Mouse (Mus musculus) testis, adult 2 months (tissue): ENCODE measurements around the gene Lin7b. TPM values are rescaled to one million over a fixed set of nuclear protein-coding genes. Genes with fewer than 3 reads are reported as not detected.

Experiments used
- H3K27ac ChIP-seq: fragments of 200-500 bp; 2 replicates; pipeline ENCODE4 v1.5.1; 2012; ENCODE audit warnings: low read depth, low read length; ENCODE audit not compliant: control insufficient read depth, insufficient read depth
- H3K27me3 ChIP-seq: fragments of 200-500 bp; 2 replicates; pipeline ENCODE4 v1.6.1; 2012; ENCODE audit warnings: mild to moderate bottlenecking, low read length, moderate library complexity; ENCODE audit not compliant: control insufficient read depth, insufficient read depth
- H3K36me3 ChIP-seq: fragments of 200-500 bp; 2 replicates; pipeline ENCODE4 v1.6.1; 2012; ENCODE audit warnings: mild to moderate bottlenecking, low read length; ENCODE audit not compliant: control insufficient read depth, insufficient read depth
- H3K4me1 ChIP-seq: fragments of 200-500 bp; 2 replicates; pipeline ENCODE4 v1.6.1; 2012; ENCODE audit warnings: low read length; ENCODE audit not compliant: control insufficient read depth, insufficient read depth
- H3K4me3 ChIP-seq: fragments of 200-500 bp; 2 replicates; pipeline ENCODE4 v1.5.1; 2012; ENCODE audit warnings: low read depth, mild to moderate bottlenecking, low read length, moderate library complexity, mixed read lengths; ENCODE audit not compliant: control insufficient read depth
- CTCF ChIP-seq: fragments of 200-500 bp; IDR thresholded peaks from 2 replicates; pipeline ENCODE4 v1.5.1; 2012; ENCODE audit warnings: low read depth, mild to moderate bottlenecking, inconsistent platforms, low read length, moderate library complexity; ENCODE audit not compliant: control insufficient read depth, insufficient read depth, insufficient replicate concordance
- POLR2A ChIP-seq: fragments of 200-500 bp; IDR thresholded peaks from 2 replicates; pipeline ENCODE4 v1.6.1; 2012; ENCODE audit warnings: low read depth, mild to moderate bottlenecking, inconsistent platforms, low read length, moderate library complexity; ENCODE audit not compliant: control insufficient read depth
- polyA plus RNA-seq: library from polyadenylated mRNA; depleted of rRNA; stranded (reverse); fragments of >200 nt; gene quantifications from 2 replicates; pipeline ENCODE4 v1.2.3, GENCODE M21; 2012

The Lin7b gene
- polyA plus RNA-seq, 1 experiment: 7.3 TPM

DNA sequence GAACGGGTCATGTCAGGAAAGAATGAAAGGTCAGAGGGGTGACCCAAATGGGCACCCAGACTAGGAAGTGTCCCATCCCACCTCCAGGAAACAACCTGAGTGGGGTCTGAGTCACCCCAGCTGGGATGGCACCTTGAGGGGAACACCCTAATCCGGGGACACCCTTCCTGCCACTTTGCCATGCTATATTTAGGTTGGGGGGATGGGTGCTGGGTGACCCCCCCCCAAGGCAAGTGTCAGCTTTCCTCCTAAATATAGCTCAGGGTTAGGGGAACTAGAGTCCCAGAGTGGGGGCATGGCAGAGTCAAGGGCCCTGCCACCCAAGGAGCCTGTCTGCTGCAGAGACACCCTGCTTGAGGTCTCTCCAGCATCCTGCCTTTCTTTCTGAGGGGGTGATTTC is 42.0 kb upstream of the Lin7b start:
- Histone ChIP-seq H3K27ac (no peak overlapping the region), H3K4me3 (no peak overlapping the region), H3K27me3 (peaks cover 10% of the 10 kb centered on the region), H3K36me3 (no peaks in the 10 kb centered on the region), H3K4me1 (peaks cover 25% of the 10 kb centered on the region)
- no peak for TF ChIP-seq CTCF
- no peak for TF ChIP-seq POLR2A

DNA sequence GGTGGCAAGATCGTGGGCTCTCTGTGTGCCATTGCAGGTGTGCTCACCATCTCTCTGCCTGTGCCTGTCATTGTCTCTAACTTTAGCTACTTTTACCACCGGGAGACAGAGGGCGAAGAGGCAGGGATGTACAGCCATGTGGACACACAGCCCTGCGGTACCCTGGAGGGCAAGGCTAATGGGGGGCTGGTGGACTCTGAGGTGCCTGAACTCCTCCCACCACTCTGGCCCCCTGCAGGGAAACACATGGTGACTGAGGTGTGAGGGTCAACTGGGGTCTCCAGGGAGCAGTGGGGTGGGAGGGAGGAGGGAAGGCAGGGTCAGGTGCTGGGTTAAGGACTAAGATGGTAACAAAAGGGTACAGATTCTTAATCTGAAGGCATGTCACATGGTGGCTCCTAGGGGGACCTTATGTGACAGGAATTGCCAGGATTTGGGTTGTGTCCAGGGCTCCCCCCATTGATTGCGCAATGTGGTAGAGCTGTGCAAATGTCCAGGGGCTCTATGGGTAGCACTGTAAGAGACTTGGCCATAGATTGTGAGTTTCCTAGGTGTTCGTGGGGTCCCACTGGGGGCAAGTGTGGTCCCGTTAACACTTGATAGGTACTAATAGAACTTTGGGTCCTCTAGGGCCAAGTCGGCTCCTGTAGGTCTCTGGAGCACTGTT is 39.2 kb upstream of the Lin7b start:
- H3K36me3 ChIP-seq: no peaks in the 10 kb centered on the region
- TF ChIP-seq POLR2A: no peak
- TF ChIP-seq CTCF: no peak
- H3K4me1 ChIP-seq: peaks cover 33% of the 10 kb centered on the region
- no peak overlapping the region for H3K27ac ChIP-seq
- no peak overlapping the region for H3K4me3 ChIP-seq
- peaks cover 8% of the 10 kb centered on the region for H3K27me3 ChIP-seq

DNA sequence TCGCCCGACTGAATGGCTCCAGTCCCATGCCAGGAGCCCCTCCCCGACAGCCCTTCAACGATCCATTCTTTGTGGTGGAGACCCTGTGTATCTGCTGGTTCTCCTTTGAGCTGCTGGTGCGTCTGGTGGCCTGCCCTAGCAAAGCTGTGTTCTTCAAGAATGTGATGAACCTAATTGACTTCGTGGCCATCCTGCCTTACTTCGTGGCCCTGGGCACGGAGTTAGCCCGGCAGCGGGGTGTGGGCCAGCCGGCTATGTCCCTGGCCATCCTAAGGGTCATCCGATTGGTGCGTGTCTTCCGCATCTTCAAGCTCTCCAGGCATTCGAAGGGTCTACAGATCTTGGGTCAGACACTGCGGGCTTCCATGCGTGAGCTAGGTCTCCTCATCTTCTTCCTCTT is 38.6 kb upstream of the Lin7b start:
- Histone ChIP-seq H3K27me3 (peaks cover 6% of the 10 kb centered on the region), H3K4me3 (no peak overlapping the region), H3K36me3 (no peaks in the 10 kb centered on the region), H3K4me1 (peaks cover 26% of the 10 kb centered on the region), H3K27ac (no peak overlapping the region)
- TF ChIP-seq POLR2A (no peak), CTCF (no peak)

DNA sequence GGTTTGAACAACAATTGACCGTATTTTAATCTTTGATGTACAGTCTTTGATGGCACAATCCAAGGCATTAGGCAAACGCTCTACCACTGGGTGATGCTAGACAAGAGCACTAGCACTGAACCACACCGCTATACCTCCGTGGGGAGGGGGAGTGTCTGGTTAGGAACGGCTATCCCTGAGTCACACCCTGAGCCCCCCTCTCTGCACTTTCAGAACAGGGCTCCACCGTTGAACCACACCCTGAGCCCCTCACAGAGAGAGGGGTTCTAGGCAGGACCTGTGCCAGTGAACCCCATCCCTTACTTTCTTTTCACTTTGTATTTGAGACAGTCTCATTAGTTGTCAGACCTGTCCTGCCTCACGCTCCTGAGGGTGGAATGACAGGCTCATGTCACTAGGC is 38.0 kb upstream of the Lin7b start:
- Histone ChIP-seq H3K4me1 (peaks cover 20% of the 10 kb centered on the region), H3K27ac (no peak overlapping the region), H3K27me3 (peaks cover under 1% of the 10 kb centered on the region; the same call in 1 of the 2 replicates), H3K4me3 (no peak overlapping the region), H3K36me3 (no peaks in the 10 kb centered on the region)
- TF ChIP-seq POLR2A (no peak), CTCF (no peak)

DNA sequence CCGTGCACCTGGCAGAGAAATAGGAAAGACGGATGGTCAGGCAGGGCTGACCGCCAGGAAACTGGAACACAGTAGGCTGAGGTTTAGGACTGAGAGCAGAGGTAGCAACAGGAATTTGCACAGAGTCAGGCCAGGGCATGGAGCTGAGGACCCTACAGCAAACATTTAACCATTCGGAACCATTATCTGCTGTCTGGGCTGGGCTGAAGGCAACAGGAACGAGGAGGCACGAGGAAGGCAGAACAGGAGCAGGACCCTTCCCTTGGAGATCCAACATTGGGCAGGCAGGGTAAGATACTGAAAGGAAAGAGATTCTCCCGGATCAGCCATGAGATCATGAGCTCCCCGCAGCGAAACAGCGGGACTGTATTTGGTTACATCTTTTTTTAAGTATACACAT is 37.5 kb upstream of the Lin7b start:
- Histone ChIP-seq H3K27me3 (no peaks in the 10 kb centered on the region), H3K4me1 (peaks cover 15% of the 10 kb centered on the region), H3K4me3 (no peak overlapping the region), H3K27ac (no peak overlapping the region), H3K36me3 (no peaks in the 10 kb centered on the region)
- no peak for TF ChIP-seq CTCF

DNA sequence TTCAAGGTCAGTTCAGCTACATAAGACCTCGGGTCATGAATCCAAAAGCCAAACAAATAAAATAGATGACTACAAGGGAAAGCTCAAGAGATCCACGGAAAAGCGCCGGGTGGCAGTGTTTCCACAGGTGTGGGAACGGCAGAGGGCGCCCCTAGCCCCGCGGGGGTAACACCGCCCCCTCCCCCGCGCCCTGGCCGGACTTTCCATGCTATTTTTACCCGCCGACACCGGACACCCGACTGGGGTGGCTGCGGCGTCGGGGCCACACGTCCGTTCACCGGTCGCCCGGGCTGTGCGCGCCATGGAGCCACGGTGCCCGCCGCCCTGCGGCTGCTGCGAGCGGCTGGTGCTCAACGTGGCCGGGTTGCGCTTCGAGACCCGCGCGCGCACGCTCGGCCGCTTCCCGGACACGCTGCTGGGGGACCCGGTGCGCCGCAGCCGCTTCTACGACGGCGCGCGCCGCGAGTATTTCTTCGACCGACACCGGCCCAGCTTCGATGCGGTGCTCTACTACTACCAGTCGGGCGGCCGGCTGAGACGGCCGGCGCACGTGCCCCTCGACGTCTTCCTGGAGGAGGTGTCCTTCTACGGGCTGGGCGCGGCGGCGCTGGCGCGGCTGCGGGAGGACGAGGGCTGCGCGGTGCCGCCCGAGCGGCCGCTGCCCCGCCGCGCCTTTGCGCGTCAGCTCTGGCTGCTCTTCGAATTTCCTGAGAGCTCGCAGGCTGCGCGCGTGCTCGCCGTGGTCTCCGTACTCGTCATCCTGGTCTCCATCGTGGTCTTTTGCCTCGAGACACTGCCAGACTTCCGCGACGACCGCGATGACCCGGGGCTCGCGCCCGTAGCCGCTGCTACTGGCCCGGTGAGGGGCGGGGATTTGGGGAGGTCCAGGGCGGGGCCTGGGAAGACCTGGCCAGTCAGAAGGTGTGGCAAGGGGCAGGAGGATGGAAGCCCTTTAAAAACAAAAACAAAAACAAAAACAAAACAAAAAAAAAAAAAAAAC is 36.1 kb upstream of the Lin7b start:
- peaks cover 15% of the 10 kb centered on the region for H3K4me1 ChIP-seq
- no peaks in the 10 kb centered on the region for H3K36me3 ChIP-seq
- H3K27ac ChIP-seq: 0 out of 2 replicates have a peak overlapping the region, but pooled peaks have one; percentile 55
- H3K4me3 ChIP-seq: peak overlapping the region; percentile 63
- TF ChIP-seq CTCF: no peak
- TF ChIP-seq POLR2A: no peak
- H3K27me3 ChIP-seq: no peaks in the 10 kb centered on the region
